Mouse (Mus musculus): Measurements from ENCODE around the gene Lin7a. TPM values are rescaled to one million over a fixed set of nuclear protein-coding genes. Genes with fewer than 3 reads are reported as not detected.

Gene Lin7a
- total and polyA plus RNA-seq, 3 experiments = not detected

- H3K79me2 ChIP-seq (replicated peaks; ENCODE audit: control insufficient read depth, extremely low read depth, insufficient read depth, poor library complexity, severe bottlenecking) = no peaks in the 10 kb centered on the region
- H3K4me2 ChIP-seq (ENCODE audit: insufficient read depth, low read depth, poor library complexity, severe bottlenecking) = no peak overlapping the region
- no peak overlapping the region for H3K27ac ChIP-seq (ENCODE audit: insufficient read depth, low read depth)
- no peaks in the 10 kb centered on the region for H3K4me1 ChIP-seq (ENCODE audit: control insufficient read depth in 1 of 2, insufficient read depth in 2 of 2)
- DNase-seq (ENCODE audit: extremely low read depth) = no peak
- dilution Hi-C loops (cut with MboI; ENCODE audit: extremely low pct_ligation_motif_present, extremely low pct_unique_long_range_greater_than_20kb, low sequenced_read_pairs) = no loop called here
- TF ChIP-seq EP300 (IDR thresholded peaks at IDR 0.05; ENCODE audit: low read length) (no peak), BHLHE40 (IDR thresholded peaks at IDR 0.05; ENCODE audit: low read depth, low read length) (no peak), CHD1 (IDR thresholded peaks at IDR 0.05; ENCODE audit: low read depth, low read length) (no peak), ZKSCAN1 (IDR thresholded peaks at IDR 0.05; ENCODE audit: borderline replicate concordance, low read depth, low read length) (no peak), TBP (conservative IDR thresholded peaks at IDR 0.05; ENCODE audit: low read depth, low read length) (no peak), ZMIZ1 (IDR thresholded peaks at IDR 0.05; ENCODE audit: low read depth, low read length) (no peak), ZNF384 (IDR thresholded peaks at IDR 0.05; ENCODE audit: low read depth, low read length) (no peak), KAT2A (IDR thresholded peaks at IDR 0.05; ENCODE audit: insufficient replicate concordance, low read length) (no peak), CTCF (conservative IDR thresholded peaks at IDR 0.05 in 1 of 2, IDR thresholded peaks at IDR 0.05 in 1 of 2; ENCODE audit: low read depth in 2 of 2, low read length in 2 of 2) (no peak), RCOR1 (conservative IDR thresholded peaks at IDR 0.05; ENCODE audit: low read depth, low read length) (no peak)
- no peak overlapping the region for H3K4me3 ChIP-seq (replicated peaks in 1 of 3; ENCODE audit: low read depth in 2 of 3, low read length in 2 of 3, poor library complexity in 1 of 3)
- peaks cover 24% of the 10 kb centered on the region for H3K9me3 ChIP-seq (replicated peaks; ENCODE audit: low read length)
- no peak overlapping the region for H3K9ac ChIP-seq (ENCODE audit: insufficient read depth, low read depth)
- in situ Hi-C loops (cut with MboI; ENCODE audit: low pct_ligation_motif_present, low pct_unique_long_range_greater_than_20kb, low sequenced_read_pairs) = no loop called here
- no peaks in the 10 kb centered on the region for H3K27me3 ChIP-seq (replicated peaks)
- no peaks in the 10 kb centered on the region for H3K36me3 ChIP-seq (replicated peaks in 1 of 2; ENCODE audit: control insufficient read depth in 1 of 2, insufficient read depth in 1 of 2, low read length in 1 of 2)
Observed at GRCm38 (mm10) chr10:107228776-107229175, 42.7 kb upstream of the Lin7a start.

GRCm38 (mm10) chr10:107229416-107229815, 42.1 kb upstream of the Lin7a start:
- H3K4me3 ChIP-seq (replicated peaks in 1 of 3; ENCODE audit: low read depth in 2 of 3, low read length in 2 of 3, poor library complexity in 1 of 3) = no peak overlapping the region
- in situ Hi-C loops (cut with MboI; ENCODE audit: low pct_ligation_motif_present, low pct_unique_long_range_greater_than_20kb, low sequenced_read_pairs) (no loop called here), dilution Hi-C loops (cut with MboI; ENCODE audit: extremely low pct_ligation_motif_present, extremely low pct_unique_long_range_greater_than_20kb, low sequenced_read_pairs) (no loop called here)
- H3K36me3 ChIP-seq (replicated peaks in 1 of 2; ENCODE audit: control insufficient read depth in 1 of 2, insufficient read depth in 1 of 2, low read length in 1 of 2) = no peaks in the 10 kb centered on the region
- no peaks in the 10 kb centered on the region for H3K27me3 ChIP-seq (replicated peaks)
- DNase-seq (ENCODE audit: extremely low read depth) = no peak
- no peak overlapping the region for H3K4me2 ChIP-seq (ENCODE audit: insufficient read depth, low read depth, poor library complexity, severe bottlenecking)
- TF ChIP-seq NRF1 (IDR thresholded peaks at IDR 0.05; ENCODE audit: low read depth, low read length) = no peak
- TF ChIP-seq ELF1 (IDR thresholded peaks at IDR 0.05; ENCODE audit: low read depth, low read length) = no peak
- no peak for TF ChIP-seq BHLHE40 (IDR thresholded peaks at IDR 0.05; ENCODE audit: low read depth, low read length)
- TF ChIP-seq UBTF (IDR thresholded peaks at IDR 0.05; ENCODE audit: low read depth, low read length) = no peak
- no peak for TF ChIP-seq ZNF384 (IDR thresholded peaks at IDR 0.05; ENCODE audit: low read depth, low read length)
- no peak for TF ChIP-seq USF1 (IDR thresholded peaks at IDR 0.05; ENCODE audit: low read depth, low read length)
- TF ChIP-seq CHD1 (IDR thresholded peaks at IDR 0.05; ENCODE audit: low read depth, low read length) = no peak
- no peak for TF ChIP-seq POLR2A (IDR thresholded peaks at IDR 0.05; ENCODE audit: low read depth, low read length)
- no peak for TF ChIP-seq ZC3H11A (IDR thresholded peaks at IDR 0.05; ENCODE audit: low read depth, low read length)
- no peak for TF ChIP-seq IRF4 (IDR thresholded peaks at IDR 0.05; ENCODE audit: low read depth, low read length)
- no peak for TF ChIP-seq EP300 (IDR thresholded peaks at IDR 0.05; ENCODE audit: low read length)
- no peak for TF ChIP-seq POLR2AphosphoS2 (IDR thresholded peaks at IDR 0.05; ENCODE audit: low read depth, low read length)
- no peak for TF ChIP-seq CHD2 (IDR thresholded peaks at IDR 0.05; ENCODE audit: low read length)
- TF ChIP-seq HCFC1 (IDR thresholded peaks at IDR 0.05; ENCODE audit: low read depth, low read length) = no peak
- TF ChIP-seq NELFE (IDR thresholded peaks at IDR 0.05; ENCODE audit: low read depth, low read length) = no peak
- TF ChIP-seq RAD21 (IDR thresholded peaks at IDR 0.05; ENCODE audit: low read depth, low read length) = no peak
- no peak for TF ChIP-seq KAT2A (IDR thresholded peaks at IDR 0.05; ENCODE audit: insufficient replicate concordance, low read length)
- no peak overlapping the region for H3K9ac ChIP-seq (ENCODE audit: insufficient read depth, low read depth)
- H3K79me2 ChIP-seq (replicated peaks; ENCODE audit: control insufficient read depth, extremely low read depth, insufficient read depth, poor library complexity, severe bottlenecking) = no peaks in the 10 kb centered on the region
- H3K27ac ChIP-seq (ENCODE audit: insufficient read depth, low read depth) = no peak overlapping the region
- H3K9me3 ChIP-seq (replicated peaks; ENCODE audit: low read length) = peaks cover 29% of the 10 kb centered on the region
- H3K4me1 ChIP-seq (ENCODE audit: control insufficient read depth in 1 of 2, insufficient read depth in 2 of 2) = no peaks in the 10 kb centered on the region
